Mouse (Mus musculus) midbrain, embryonic 13.5 days (tissue): ENCODE measurements around the gene Oser1. TPM values are rescaled to one million over a fixed set of nuclear protein-coding genes. Genes with fewer than 3 reads are reported as not detected.

Experiments used
- ATAC-seq: fragments of 200-750 bp; cut with Nextera tagmentation; 2 replicates; pipeline ENCODE4 v1.8.0; 2017; ENCODE audit warnings: mild to moderate bottlenecking, moderate TSS enrichment, moderate library complexity
- H3K27ac ChIP-seq: fragments of 300-500 bp; sonication (generic); 2 replicates; pipeline ENCODE4 v1.5.1; 2015; ENCODE audit warnings: inconsistent platforms, mild to moderate bottlenecking, moderate library complexity
- H3K27me3 ChIP-seq: fragments of 300-500 bp; sonication (generic); 2 replicates; pipeline ENCODE4 v1.6.1; 2015; ENCODE audit warnings: mild to moderate bottlenecking, inconsistent platforms
- H3K36me3 ChIP-seq: fragments of 300-500 bp; sonication (generic); 2 replicates; pipeline ENCODE4 v1.6.1; 2015; ENCODE audit warnings: mild to moderate bottlenecking, inconsistent platforms
- H3K4me1 ChIP-seq: fragments of 300-500 bp; sonication (generic); replicated peaks from 2 replicates; pipeline ENCODE4 v1.6.1; 2015; ENCODE audit warnings: inconsistent platforms
- H3K4me2 ChIP-seq: fragments of 300-500 bp; sonication (generic); replicated peaks from 2 replicates; pipeline ENCODE4 v1.6.1; 2015; ENCODE audit warnings: moderate library complexity, mild to moderate bottlenecking, inconsistent platforms
- H3K4me3 ChIP-seq: fragments of 300-500 bp; sonication (generic); replicated peaks from 2 replicates; pipeline ENCODE4 v1.5.1; 2015; ENCODE audit warnings: mild to moderate bottlenecking, inconsistent platforms
- H3K9ac ChIP-seq: fragments of 300-500 bp; sonication (generic); replicated peaks from 2 replicates; pipeline ENCODE4 v1.6.1; 2015; ENCODE audit warnings: mild to moderate bottlenecking, inconsistent platforms
- H3K9me3 ChIP-seq: fragments of 300-500 bp; sonication (generic); 2 replicates; pipeline ENCODE4 v1.6.1; 2016; ENCODE audit warnings: mild to moderate bottlenecking, inconsistent platforms
- WGBS: fragments of 180-500 bp; shearing (Covaris S2); methylation state at CpG from one replicate; pipeline ENCODE4 v1.1.7; 2015; 5-methylcytosine and 5-hydroxymethylcytosine counted together
- polyA plus RNA-seq: library from polyadenylated mRNA; unstranded; fragments of >200 nt; fragmentation: Nextera tagmentation; extraction: Ambion mirVana; gene quantifications from 2 replicates; pipeline ENCODE4 v1.2.1, GENCODE M21; 2015

The Oser1 gene
- polyA plus RNA-seq, 1 experiment from 2014 or later: 79.4 TPM

DNA sequence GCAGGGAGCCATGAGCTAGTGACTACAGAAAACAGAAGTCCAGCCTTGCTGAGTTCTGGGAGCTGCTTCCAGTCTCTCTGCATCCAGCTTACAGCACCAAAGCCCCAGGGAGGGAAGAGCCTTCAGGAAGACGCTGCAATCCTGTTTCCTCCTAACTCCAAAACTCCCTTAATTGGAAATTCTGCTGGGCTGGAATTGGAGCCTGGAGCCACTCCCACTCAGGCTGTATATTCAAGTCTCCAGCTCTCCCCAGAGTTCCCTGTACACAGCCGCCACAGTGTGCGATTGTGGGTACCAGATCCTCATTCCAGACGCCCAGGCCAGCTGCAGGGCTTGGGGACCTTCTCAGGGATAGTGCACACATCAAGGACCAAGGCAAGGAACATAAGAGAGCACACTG lies 54.3 kb downstream of the Oser1 start:
- WGBS: 56% methylated on average over 4 of the region's 4 CpGs
- H3K27ac ChIP-seq: no peak overlapping the region
- H3K4me3 ChIP-seq: no peak overlapping the region
- no peaks in the 10 kb centered on the region for H3K4me1 ChIP-seq
- no peaks in the 10 kb centered on the region for H3K36me3 ChIP-seq
- H3K27me3 ChIP-seq: peaks cover 11% of the 10 kb centered on the region
- no peak overlapping the region for H3K9ac ChIP-seq
- no peaks in the 10 kb centered on the region for H3K9me3 ChIP-seq
- no peak overlapping the region for H3K4me2 ChIP-seq
- no peak for ATAC-seq

DNA sequence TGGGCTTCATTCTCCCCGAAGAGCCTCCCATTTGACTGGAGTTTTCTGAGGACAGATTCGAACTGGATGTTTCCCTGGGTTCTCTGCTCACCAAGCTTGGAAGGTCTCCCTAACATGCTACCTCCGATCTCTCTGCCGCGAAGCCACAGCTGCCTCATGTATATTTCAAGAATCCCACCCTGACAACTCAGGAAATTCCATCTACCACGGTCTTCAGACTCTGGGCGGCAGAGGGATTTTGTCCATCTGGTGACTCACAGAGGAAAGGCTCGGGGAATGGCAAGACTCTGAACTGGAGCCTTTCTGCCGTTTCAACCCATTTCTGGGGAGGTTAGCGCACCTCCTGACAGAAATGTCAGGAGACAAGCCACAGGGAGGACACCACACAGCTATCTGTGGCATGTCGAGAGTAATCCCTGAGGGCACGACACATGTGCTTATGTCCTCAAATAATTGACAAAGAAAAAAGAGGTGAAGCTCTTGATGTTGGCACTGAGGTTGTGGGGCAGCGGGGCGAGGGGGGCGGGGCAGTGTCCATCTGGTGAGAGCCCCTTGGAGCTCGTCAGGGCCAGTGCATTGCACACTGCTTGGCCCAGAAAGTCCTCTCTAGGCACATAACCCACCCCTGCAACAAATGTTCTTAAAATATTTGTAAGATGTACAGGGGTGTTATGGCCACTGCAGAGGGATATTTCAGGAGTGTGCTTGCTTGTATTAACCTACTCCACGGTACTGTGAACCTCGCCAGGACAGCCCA lies 59.5 kb downstream of the Oser1 start:
- ATAC-seq: no peak
- Histone ChIP-seq H3K4me1 (no peaks in the 10 kb centered on the region), H3K27me3 (no peaks in the 10 kb centered on the region), H3K9ac (no peak overlapping the region), H3K36me3 (no peaks in the 10 kb centered on the region), H3K4me3 (no peak overlapping the region), H3K27ac (no peak overlapping the region), H3K4me2 (no peak overlapping the region), H3K9me3 (no peaks in the 10 kb centered on the region)
- 74% methylated on average over 18 of the region's 18 CpGs for WGBS

DNA sequence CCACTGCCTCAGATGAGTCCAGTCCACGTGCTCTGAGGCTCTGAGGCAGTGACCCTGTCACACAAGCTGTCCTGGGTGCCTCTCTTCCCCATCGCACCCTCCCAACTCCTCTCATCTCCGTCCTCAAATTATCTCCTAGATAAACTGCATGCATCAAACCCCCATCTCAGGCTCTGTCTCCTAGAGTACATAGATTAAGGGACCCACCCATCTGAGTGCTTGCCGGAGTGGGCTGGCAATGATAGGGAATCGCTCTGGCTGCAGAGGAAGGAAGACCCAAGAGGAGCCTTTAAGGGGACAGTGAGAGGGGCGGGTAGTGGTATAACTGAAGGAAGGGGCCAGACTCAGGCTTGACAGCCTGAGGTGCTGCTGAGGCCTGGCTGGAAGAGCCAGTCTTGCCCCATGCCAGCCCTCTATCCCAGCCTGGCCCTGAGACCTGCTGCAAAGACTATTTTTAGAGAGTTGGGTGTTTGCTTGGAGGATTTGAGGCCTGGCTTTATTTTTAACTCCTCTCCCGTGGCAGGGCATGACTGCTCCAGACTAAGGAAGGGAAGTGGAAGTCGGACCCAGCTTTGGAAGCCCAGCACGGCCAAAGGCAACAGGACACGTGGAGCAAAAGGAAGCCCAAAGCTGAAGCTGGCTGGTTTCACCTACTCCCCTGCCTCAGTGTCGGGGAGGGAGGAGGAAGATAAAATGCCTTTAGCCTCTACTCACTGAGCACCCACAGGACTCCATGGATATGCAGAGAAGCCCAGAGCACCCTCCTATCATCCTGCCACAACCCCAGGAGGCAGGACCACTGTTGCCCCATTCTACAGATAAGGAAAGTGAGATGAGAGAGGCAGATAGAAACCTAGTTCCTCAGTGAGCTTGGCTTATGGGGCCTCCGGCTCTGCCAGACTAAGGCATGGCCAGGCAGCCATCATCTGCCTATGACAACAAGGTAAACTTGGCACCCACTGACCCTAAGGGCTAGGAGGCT lies 61.3 kb downstream of the Oser1 start:
- Histone ChIP-seq H3K4me2 (no peak overlapping the region), H3K27ac (no peak overlapping the region), H3K4me1 (no peaks in the 10 kb centered on the region), H3K4me3 (no peak overlapping the region), H3K36me3 (no peaks in the 10 kb centered on the region), H3K9ac (no peak overlapping the region), H3K27me3 (no peaks in the 10 kb centered on the region), H3K9me3 (no peaks in the 10 kb centered on the region)
- no peak for ATAC-seq
- 79% methylated on average over 12 of the region's 12 CpGs for WGBS

DNA sequence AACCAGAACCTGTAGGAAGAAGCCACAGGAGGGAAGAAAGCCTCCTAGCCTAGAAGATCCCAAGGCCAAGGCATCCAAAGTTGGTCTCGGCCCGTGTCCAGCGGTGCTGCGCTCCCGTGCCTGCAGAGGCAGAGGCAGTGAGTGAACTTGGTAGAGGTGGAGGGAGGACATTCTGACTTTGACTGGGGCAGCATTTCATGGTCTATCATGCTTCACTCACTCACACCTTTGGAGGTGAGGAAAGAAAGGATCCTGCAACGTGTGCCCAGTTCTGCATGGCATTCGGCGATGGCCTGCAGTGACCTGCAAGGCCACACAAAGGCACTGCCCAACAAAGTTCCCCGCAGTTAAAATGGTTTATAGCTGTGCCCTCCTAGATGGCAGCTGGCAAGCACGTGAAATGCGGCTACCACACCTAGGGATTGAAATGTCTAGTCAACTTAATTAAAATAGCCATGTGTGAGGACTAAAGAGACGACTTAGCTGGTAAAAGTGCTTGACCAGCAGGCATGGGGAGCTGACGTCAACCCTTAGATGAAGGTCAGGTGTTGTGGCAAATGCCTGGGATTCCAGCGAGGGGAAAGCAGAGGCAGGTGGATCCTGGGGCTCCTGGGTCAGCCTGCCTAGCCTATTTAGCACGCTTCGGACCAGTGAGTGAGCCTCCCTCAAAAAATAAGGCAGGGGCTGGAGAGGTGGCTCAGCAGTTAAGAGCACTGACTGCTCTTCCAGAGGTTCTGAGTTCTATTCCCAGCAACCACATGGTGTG lies 63.5 kb downstream of the Oser1 start:
- H3K4me1 ChIP-seq: no peaks in the 10 kb centered on the region
- 84% methylated on average over 16 of the region's 16 CpGs for WGBS

DNA sequence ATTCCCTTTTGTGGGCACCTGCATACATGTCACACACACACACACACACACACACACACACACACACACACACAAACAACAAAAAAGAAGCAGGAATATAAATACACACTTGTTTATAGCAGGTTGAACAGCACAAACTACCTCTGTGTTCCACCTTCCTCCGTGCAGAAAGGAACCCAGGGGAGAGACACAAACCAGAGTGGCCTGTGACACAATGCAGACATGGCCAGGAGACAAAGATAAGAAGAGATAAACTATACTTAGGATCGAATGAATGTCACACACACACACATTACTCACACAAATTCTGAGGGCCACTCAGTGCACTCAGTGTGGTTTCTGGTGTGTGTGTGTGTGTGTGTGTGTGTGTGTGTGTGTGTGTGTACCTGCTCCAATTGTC lies 65.2 kb downstream of the Oser1 start:
- WGBS: 74% methylated on average over 2 of the region's 2 CpGs
- Histone ChIP-seq H3K9me3 (no peaks in the 10 kb centered on the region), H3K4me1 (no peaks in the 10 kb centered on the region)

More for the DNA sequence above, 63.5 kb downstream of the Oser1 start:
- Histone ChIP-seq H3K9me3 (no peaks in the 10 kb centered on the region), H3K27me3 (no peaks in the 10 kb centered on the region), H3K27ac (no peak overlapping the region), H3K4me2 (no peak overlapping the region), H3K36me3 (no peaks in the 10 kb centered on the region), H3K4me3 (no peak overlapping the region), H3K9ac (no peak overlapping the region)
- no peak for ATAC-seq

DNA sequence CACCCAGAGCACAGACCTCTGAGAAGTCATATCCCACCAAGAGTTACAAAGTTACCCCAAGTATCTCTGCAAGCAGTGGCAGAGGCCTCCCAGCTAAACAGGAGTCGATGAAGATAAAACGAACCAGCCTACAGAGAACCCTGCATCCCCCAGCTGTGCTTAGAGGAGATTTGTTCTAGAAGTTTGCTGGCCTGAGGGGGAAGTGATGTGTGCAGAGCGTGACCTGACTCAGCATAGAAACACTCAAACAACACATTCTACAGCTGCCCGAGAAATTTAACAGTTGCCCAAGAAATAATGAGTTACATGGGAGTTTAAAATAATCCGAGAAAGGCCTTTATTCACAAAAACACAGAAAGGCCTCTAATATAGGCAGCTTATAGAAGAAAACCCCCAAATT lies 65.8 kb downstream of the Oser1 start:
- Histone ChIP-seq H3K27ac (no peak overlapping the region), H3K4me2 (no peak overlapping the region), H3K4me3 (no peak overlapping the region), H3K27me3 (no peaks in the 10 kb centered on the region), H3K9me3 (no peaks in the 10 kb centered on the region), H3K4me1 (no peaks in the 10 kb centered on the region), H3K36me3 (no peaks in the 10 kb centered on the region), H3K9ac (no peak overlapping the region)
- 86% methylated on average over 5 of the region's 5 CpGs for WGBS
- no peak for ATAC-seq

More for the DNA sequence above, 65.2 kb downstream of the Oser1 start:
- H3K4me3 ChIP-seq: no peak overlapping the region
- H3K27ac ChIP-seq: no peak overlapping the region
- H3K4me2 ChIP-seq: no peak overlapping the region
- no peak for ATAC-seq
- no peaks in the 10 kb centered on the region for H3K27me3 ChIP-seq
- H3K9ac ChIP-seq: no peak overlapping the region
- H3K36me3 ChIP-seq: no peaks in the 10 kb centered on the region

DNA sequence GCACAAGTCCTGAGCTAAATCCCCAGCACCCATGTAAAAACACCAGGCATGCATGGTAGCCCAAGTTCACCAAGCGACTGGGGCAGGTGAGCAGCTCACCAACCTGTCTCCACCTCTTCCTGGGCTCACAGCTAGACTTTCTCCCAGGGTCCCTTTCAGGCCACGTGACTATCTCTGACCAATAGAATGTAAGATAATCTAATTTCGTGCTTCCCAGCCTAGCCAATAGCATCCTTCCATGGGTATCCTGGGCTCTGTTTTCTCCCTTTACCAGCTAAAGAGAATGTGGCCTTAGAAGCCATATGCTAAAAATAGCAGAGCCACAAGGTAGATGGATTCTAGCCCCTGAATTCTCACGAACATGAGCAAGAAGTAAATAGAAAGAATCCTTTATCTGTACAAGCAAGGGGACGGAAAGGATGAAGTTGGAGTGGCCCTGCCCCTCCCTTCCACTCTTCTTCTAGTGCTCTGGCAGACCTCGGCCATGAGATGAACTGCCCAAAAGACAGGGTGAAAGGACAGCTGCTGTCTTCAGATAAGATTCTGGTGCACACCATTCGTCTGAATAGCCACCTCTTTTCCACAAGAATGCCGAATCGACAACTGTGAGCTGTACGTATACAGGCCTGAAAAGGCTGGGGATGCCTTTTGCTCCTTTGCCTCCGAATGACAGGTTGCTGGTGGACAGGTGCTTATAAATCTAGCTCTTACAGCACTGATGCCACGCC lies 68.2 kb downstream of the Oser1 start:
- H3K27me3 ChIP-seq: no peaks in the 10 kb centered on the region
- H3K4me1 ChIP-seq: no peaks in the 10 kb centered on the region
- H3K4me2 ChIP-seq: no peak overlapping the region
- ATAC-seq: no peak
- no peaks in the 10 kb centered on the region for H3K36me3 ChIP-seq
- H3K4me3 ChIP-seq: no peak overlapping the region
- WGBS: 85% methylated on average over 12 of the region's 12 CpGs
- no peaks in the 10 kb centered on the region for H3K9me3 ChIP-seq
- H3K27ac ChIP-seq: no peak overlapping the region
- H3K9ac ChIP-seq: no peak overlapping the region

Other genes with a start within 250 kb of the Oser1 start
- gene Tox2, start 221.6 kb downstream of the Oser1 start, polyA plus RNA-seq: 38.8 and 44.2 TPM in 2 replicates
- gene Jph2, start 26.7 kb downstream of the Oser1 start, polyA plus RNA-seq: 0.13 and 0.31 TPM in 2 replicates
- 114 and 121 TPM in 2 replicates for gene Gdap1l1, start 13.8 kb upstream of the Oser1 start, polyA plus RNA-seq
- gene Fitm2, start 47.9 kb upstream of the Oser1 start, polyA plus RNA-seq: 12.1 and 12.7 TPM in 2 replicates
- 0.18 TPM in 1 of 2 replicates, not detected in the other for gene R3hdml, start 67.6 kb upstream of the Oser1 start, polyA plus RNA-seq
- gene Hnf4a, start 82.1 kb upstream of the Oser1 start, polyA plus RNA-seq: not detected in 2 replicates
- gene Ttpal, start 177.6 kb upstream of the Oser1 start, polyA plus RNA-seq: 50.2 and 50.7 TPM in 2 replicates
- gene Serinc3, start 220.4 kb upstream of the Oser1 start, polyA plus RNA-seq: 30.5 and 31.7 TPM in 2 replicates
- 124 and 126 TPM in 2 replicates for gene Pkig, start 233.7 kb upstream of the Oser1 start, polyA plus RNA-seq